Mouse (Mus musculus) kidney, postnatal 0 days (tissue): ENCODE results near the gene Man1c1. TPM values are rescaled to one million over a fixed set of nuclear protein-coding genes. Genes with fewer than 3 reads are reported as not detected.

Experiments used
- ATAC-seq: fragments of 200-750 bp; cut with Nextera tagmentation; replicated peaks from 2 replicates; pipeline ENCODE4 v1.8.0; 2017; ENCODE audit warnings: low read depth, moderate number of reproducible peaks, moderate TSS enrichment, moderate library complexity; ENCODE audit not compliant: low FRiP score
- DNase-seq: peaks from one replicate; pipeline ENCODE4 v3.0.0-alpha.2; 2016; ENCODE audit warnings: low spot score
- H3K27ac ChIP-seq: fragments of 300-500 bp; sonication (generic); 2 replicates; pipeline ENCODE4 v1.5.1; 2014; ENCODE audit warnings: mild to moderate bottlenecking
- H3K27me3 ChIP-seq: fragments of 300-500 bp; sonication (generic); 2 replicates; pipeline ENCODE4 v1.6.1; 2014; ENCODE audit warnings: low read length, mixed read lengths; ENCODE audit not compliant: insufficient read depth
- H3K36me3 ChIP-seq: fragments of 300-500 bp; sonication (generic); 2 replicates; pipeline ENCODE4 v1.6.1; 2014; ENCODE audit warnings: low read length, mixed read lengths; ENCODE audit not compliant: insufficient read depth
- H3K4me1 ChIP-seq: fragments of 300-500 bp; sonication (generic); replicated peaks from 2 replicates; pipeline ENCODE4 v1.6.1; 2014; ENCODE audit warnings: antibody characterized with exemption, low read length, mixed read lengths; ENCODE audit not compliant: insufficient read depth
- H3K4me2 ChIP-seq: fragments of 300-500 bp; sonication (generic); 2 replicates; pipeline ENCODE4 v1.6.1; 2014; ENCODE audit warnings: mild to moderate bottlenecking, low read length, moderate library complexity, mixed read lengths
- H3K4me3 ChIP-seq: fragments of 300-500 bp; sonication (generic); replicated peaks from 2 replicates; pipeline ENCODE4 v1.5.1; 2014; ENCODE audit warnings: low read depth, low read length
- H3K9ac ChIP-seq: fragments of 300-500 bp; sonication (generic); 2 replicates; pipeline ENCODE4 v1.6.1; 2014; ENCODE audit warnings: low read depth, low read length
- H3K9me3 ChIP-seq: fragments of 300-500 bp; sonication (generic); replicated peaks from 2 replicates; pipeline ENCODE4 v1.6.1; 2016; ENCODE audit warnings: low read length, inconsistent platforms, mixed read lengths
- CTCF ChIP-seq: IDR thresholded peaks from 2 replicates; pipeline ENCODE4 v1.5.1; 2016; ENCODE audit warnings: antibody characterized with exemption, low read depth, mild to moderate bottlenecking, moderate library complexity
- WGBS: fragments of 180-500 bp; shearing (Covaris S2); extraction: QIAGEN DNeasy Blood & Tissue Kit; methylation state at CpG from one replicate; pipeline ENCODE4 v1.1.7; 2014; 5-methylcytosine and 5-hydroxymethylcytosine counted together
- polyA plus RNA-seq: library from polyadenylated mRNA; unstranded; fragments of >200 nt; fragmentation: Nextera tagmentation; extraction: Ambion mirVana; gene quantifications from 2 replicates; pipeline ENCODE4 v1.2.1, GENCODE M21; 2015

Man1c1 gene
- polyA plus RNA-seq, 1 experiment from 2014 or later, result 3.2 TPM

- Histone ChIP-seq H3K27me3 (no peaks in the 10 kb centered on the region), H3K27ac (no peak overlapping the region), H3K36me3 (no peaks in the 10 kb centered on the region), H3K4me2 (no peak overlapping the region), H3K4me3 (no peak overlapping the region), H3K9me3 (no peaks in the 10 kb centered on the region), H3K9ac (no peak overlapping the region), H3K4me1 (0 out of 2 replicates have a peak, but pooled peaks cover 14% of the 10 kb centered on the region)
- DNase-seq (no peak), ATAC-seq (no peak)
- no peak for TF ChIP-seq CTCF
- 46% methylated on average over 10 of the region's 10 CpGs for WGBS
Measured at GRCm38 (mm10) chr4:134663052-134663451, 41.0 kb downstream of the Man1c1 start.

DNA sequence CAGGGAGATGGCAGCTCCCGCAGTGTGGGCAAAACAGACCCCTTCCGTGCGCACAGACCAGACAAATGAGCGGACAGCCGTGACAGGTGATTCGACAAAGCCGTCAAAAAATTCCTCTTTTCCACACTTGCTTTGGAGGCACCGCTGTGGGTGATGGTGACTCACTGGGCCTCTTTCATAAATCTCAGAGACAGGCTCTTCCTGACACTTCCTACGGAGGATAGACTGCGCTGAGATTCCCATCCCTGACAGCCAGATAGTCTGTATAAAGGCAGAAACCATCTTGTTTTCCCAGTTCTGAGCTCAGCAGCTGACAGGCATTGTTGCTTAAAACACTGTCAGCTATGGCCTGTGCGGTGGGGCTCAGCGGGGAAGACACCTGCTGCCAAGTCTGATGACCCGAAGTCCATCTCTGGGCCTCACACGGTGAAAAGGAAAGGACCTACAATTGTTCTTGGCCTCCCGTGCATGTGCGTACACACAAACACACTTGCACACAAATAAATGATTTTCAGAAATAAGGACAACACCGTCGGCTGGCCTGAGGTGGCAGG, 43.4 kb downstream of the Man1c1 start:
- peak overlapping the region; percentile 28 for H3K4me2 ChIP-seq
- no peak overlapping the region for H3K9ac ChIP-seq
- ATAC-seq (no peak), DNase-seq (peak; percentile 45)
- no peaks in the 10 kb centered on the region for H3K36me3 ChIP-seq
- no peak overlapping the region for H3K4me3 ChIP-seq
- 33% methylated on average over 18 of the region's 18 CpGs for WGBS
- H3K9me3 ChIP-seq, result no peaks in the 10 kb centered on the region
- H3K27me3 ChIP-seq, result no peaks in the 10 kb centered on the region
- 0 out of 2 replicates have a peak, but pooled peaks cover 14% of the 10 kb centered on the region for H3K4me1 ChIP-seq
- no peak for TF ChIP-seq CTCF
- no peak overlapping the region; the same call in 1 of the 2 replicates for H3K27ac ChIP-seq

DNA sequence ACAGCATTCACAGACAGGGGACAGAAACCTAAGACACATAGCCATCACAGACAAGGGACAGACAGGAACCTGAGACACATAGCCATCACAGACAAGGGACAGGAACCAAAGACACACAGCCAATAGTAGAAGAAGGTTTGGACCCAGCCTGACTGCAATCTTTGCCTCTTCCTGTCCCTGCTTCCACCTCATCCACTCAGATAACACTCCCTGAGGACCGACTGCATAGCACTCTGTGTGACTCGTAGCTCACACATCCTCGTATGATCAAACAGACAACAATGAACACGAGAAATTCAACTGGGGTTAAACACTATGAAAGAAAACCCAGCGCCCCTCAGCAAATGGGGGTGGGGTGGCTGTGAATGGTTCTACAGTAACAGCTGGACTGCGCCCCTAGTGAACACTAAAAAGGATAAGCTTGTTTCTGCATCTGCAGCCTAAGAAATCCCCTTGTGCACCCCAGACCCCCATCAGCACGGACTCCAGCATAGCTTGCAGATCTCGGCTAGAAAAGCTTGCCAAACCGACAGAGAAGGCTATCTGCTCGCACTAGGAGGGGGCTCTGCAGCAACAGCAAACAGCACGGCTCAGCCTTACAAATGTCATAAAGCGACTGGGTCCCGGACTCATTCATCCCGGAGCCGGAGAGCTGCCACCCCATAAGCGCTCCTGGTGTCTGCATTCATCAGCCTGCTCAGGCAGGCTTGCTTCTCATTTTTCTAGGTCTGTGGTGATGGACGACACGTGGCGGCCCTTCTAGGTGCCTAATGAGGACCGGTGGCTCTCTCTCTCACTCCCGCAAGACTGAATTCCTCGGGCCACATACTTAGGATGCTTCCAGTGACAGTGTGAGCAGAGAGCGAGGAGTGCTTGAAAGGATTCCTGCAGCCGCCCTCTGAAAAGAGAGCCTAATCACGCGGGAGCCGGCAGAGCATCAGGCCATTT, 44.5 kb downstream of the Man1c1 start:
- ATAC-seq (no peak), DNase-seq (peak; percentile 73)
- Histone ChIP-seq H3K27me3 (no peaks in the 10 kb centered on the region), H3K9ac (peak overlapping the region; percentile 10; the same call in 1 of the 2 replicates), H3K9me3 (no peaks in the 10 kb centered on the region), H3K4me3 (0 out of 2 replicates have a peak overlapping the region, but pooled peaks have one; percentile 2), H3K36me3 (no peaks in the 10 kb centered on the region), H3K27ac (no peak overlapping the region), H3K4me2 (peak overlapping the region; percentile 28), H3K4me1 (peaks cover 14% of the 10 kb centered on the region; the same call in 1 of the 2 replicates)
- TF ChIP-seq CTCF, result peak; percentile 31; the same call in 1 of the 2 replicates
- 14% methylated on average over 27 of the region's 27 CpGs for WGBS

DNA sequence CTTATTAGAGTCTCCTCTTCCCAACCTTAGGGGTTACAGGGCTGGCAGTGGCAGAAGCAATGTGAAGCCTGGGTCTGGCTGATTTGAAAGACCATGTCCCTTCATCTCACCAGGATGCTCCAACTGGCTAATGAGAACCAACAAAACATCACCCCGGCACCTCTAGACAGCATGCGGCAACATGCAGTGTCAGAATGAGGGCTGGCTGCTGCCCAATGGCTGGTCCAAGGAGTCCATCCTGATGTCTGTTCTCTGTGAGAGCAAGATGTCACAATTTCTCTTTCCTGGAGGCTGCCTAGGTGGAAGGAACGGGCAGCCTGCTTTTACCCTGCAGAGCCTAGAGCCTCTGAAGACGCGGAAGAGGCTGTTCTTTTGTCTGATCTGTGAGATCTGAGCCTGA, 46.6 kb downstream of the Man1c1 start:
- 84% methylated on average over 5 of the region's 5 CpGs for WGBS
- ATAC-seq, result no peak

GRCm38 (mm10) chr4:134654391-134654790, 49.7 kb downstream of the Man1c1 start:
- no peak overlapping the region for H3K4me3 ChIP-seq
- H3K9ac ChIP-seq, result no peak overlapping the region
- ATAC-seq (no peak), DNase-seq (no peak)
- H3K4me1 ChIP-seq, result peaks cover 2% of the 10 kb centered on the region; the same call in 1 of the 2 replicates
- TF ChIP-seq CTCF, result no peak
- no peaks in the 10 kb centered on the region for H3K9me3 ChIP-seq
- 60% methylated on average over 6 of the region's 6 CpGs for WGBS
- H3K27me3 ChIP-seq, result no peaks in the 10 kb centered on the region
- no peak overlapping the region for H3K4me2 ChIP-seq
- H3K27ac ChIP-seq, result no peak overlapping the region
- no peaks in the 10 kb centered on the region for H3K36me3 ChIP-seq

More for the DNA sequence above, 46.6 kb downstream of the Man1c1 start:
- H3K36me3 ChIP-seq, result no peaks in the 10 kb centered on the region
- H3K4me1 ChIP-seq, result peaks cover 14% of the 10 kb centered on the region; the same call in 1 of the 2 replicates
- no peak overlapping the region for H3K4me2 ChIP-seq
- no peak for TF ChIP-seq CTCF
- no peak overlapping the region for H3K27ac ChIP-seq
- no peaks in the 10 kb centered on the region for H3K27me3 ChIP-seq
- no peak overlapping the region for H3K9ac ChIP-seq
- DNase-seq, result no peak
- no peak overlapping the region for H3K4me3 ChIP-seq
- H3K9me3 ChIP-seq, result no peaks in the 10 kb centered on the region

DNA sequence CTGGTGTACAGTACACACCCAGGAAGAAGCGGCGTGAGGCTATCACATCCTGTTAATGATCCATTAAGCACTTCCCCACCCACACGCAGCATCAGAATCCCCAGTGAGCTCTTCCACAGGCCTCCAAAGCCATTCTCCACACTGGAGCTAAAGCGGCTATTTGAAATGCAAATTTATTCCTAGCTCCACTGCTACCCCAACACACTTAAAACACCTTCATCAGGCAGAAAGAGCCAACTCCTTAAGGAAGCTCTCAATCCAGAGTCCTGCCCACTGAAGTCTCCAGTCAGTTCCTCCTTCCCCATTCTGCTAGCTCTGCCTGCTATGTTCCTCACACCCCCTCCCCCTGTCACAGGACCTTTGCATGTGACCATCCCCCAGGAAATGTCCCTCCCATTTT, 51.4 kb downstream of the Man1c1 start:
- TF ChIP-seq CTCF, result no peak
- ATAC-seq (no peak), DNase-seq (no peak)
- H3K4me2 ChIP-seq, result no peak overlapping the region
- H3K4me3 ChIP-seq, result no peak overlapping the region
- H3K9me3 ChIP-seq, result no peaks in the 10 kb centered on the region
- WGBS, result 73% methylated on average over 4 of the region's 4 CpGs
- no peak overlapping the region for H3K27ac ChIP-seq
- no peaks in the 10 kb centered on the region for H3K36me3 ChIP-seq
- no peak overlapping the region for H3K9ac ChIP-seq
- H3K4me1 ChIP-seq, result no peaks in the 10 kb centered on the region; the same call in 1 of the 2 replicates
- H3K27me3 ChIP-seq, result no peaks in the 10 kb centered on the region
